Mouse (Mus musculus): Measurements from ENCODE around the gene Pou4f2. TPM values are rescaled to one million over a fixed set of nuclear protein-coding genes. Genes with fewer than 3 reads are reported as not detected.

Gene Pou4f2
- total RNA-seq (2021) = not detected
- long read RNA-seq, experiment 1 = 0 reads
- long read RNA-seq, experiment 2 = 0 reads

DNA sequence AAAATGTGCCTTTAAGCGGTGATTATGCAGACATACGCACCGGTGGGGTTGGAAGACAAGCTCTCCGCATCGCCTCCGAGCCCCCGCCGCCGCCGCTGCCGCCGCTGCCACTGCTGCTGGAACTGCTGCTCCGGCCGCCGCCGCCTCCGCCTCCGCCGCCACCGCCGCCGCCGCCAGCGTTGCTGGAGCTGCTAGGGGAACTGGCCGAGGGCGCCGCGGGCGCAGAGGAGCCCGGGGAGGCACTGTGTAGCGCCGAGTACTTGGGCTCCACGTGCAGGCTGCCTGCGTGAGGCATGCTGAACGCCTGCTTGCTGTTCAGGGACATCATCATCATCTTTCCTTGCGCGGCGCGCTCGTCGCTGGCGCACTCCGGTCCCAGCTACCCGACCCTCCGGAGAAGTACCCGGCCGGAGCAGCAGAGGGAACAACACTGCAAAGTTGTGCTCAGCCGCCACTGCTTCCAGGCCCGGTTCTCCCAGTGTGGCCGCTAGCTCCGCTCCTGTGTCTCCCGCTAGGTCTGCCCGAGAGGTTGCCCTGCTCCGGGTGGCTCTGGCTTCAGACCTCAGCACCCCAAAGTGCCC is at the start of gene Pou4f2:
Gene Pou4f2 (minus strand): TSS at position 575 of the 581 bp plus-strand sequence.
- DNase-seq = peak; percentile 43 to 44

DNA sequence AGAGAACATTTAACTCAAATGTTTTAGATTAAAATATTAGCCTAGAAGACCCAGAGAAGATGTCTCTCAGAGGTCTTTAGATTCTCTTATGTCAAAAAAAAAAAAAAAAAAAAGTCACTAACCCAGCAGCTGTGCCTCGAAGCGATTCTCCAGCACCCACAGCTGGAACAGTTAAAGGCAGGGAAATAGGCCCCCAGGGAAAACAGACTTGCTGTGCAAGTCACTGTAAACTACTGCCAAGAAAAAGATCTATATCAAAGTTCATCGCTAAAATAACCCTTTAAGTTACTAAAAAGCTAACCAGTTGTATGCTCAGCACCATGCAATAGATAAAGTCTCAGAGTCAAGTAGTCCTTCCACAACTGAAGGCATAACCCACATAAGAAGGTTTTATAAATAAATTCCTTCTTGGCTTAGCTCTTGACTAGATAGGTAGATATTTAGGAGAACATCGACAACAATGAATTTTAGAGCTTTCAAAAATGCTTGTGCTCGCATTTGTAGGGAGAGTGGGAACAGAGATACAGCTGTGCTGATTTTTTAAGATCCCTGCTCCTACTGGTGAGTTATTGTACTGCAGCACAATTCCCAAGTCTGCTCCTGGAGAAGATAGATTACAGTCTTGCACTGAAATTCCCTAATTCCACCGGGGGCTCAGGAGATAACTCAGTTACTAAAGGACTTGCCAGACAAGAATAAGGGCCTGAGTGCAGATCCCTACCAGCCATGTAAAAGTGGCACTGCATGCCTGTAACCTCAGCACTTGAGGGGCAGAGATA is 40.8 kb upstream of the Pou4f2 start:
- DNase-seq = peak in 1 of 2 experiments; percentile 3

DNA sequence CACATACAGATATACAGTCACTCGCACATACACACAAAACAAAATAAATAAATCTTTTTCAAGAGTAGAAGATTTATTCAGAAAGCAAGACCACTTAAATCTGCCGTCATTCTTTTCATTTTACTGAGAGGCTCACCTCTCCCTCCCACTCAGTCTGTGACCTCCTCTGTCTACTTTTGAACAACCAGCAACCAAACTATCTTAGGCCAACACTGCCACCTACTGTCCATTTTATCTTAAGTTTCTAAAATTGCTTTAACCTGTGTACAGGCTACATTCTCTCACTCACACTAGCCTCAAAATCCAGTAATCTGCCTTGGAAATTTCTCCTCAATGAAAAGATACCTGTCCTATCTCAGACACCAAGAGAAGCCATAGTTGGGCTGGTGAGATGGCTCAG is 31.4 kb upstream of the Pou4f2 start:
- DNase-seq = no peak

DNA sequence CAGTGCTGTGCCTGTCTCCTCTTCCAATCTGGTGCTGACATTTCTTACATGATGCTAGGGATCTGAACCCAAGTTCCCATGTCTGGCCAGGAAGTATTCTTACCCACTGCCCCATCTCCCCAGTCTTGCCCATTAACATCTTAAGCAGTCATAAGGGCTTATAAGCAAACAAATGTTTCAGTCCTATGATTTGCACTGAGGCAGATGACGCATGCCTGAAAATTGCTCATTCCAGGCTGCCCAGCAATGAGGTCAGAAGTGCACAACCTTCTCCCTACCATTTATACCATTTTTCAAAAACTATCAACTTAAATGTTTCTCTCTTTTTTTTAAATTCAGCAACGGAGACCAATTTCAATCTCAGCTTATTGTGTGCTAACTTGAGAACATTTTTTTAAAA is 27.5 kb upstream of the Pou4f2 start:
- DNase-seq = peak in 1 of 2 experiments; percentile 4

DNA sequence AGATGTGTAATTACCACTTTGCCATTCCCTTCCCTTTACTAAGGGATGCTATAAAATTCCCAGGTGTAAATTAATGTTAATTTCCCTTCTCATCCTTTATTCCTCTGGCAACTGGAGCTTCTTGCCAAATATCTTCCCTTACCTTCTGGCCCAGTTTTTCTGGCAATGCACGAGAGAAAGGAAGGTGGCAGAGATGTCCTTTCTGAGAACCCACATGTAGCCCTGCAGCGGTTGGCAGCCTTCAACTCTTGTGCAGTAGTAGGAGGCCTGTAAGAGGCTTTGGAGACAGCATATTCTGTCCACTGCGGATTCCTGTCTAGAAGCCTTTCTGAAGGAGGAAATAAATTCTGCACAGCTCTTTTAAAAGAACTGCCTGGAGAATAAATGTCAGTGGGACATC is 20.0 kb upstream of the Pou4f2 start:
- DNase-seq = no peak

DNA sequence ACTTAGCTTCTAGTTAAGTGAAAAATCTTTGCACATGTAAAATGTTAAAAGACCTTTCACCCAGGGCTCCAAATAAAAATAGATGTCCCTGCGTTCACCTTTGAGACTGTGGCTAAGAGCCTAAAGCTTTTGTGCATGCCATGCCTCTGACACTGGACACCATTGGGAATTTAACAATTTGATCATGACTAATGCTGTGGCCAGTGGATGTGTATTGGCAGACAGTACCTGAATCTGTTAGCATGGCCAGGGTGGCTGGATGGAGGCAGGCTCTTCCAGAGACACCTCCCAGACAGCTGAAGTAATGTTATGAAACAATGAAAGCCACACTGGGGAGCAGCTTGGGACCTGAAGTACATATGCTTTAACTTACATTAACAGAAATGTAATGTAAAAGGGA is 6.3 kb upstream of the Pou4f2 start:
- no peak for DNase-seq

DNA sequence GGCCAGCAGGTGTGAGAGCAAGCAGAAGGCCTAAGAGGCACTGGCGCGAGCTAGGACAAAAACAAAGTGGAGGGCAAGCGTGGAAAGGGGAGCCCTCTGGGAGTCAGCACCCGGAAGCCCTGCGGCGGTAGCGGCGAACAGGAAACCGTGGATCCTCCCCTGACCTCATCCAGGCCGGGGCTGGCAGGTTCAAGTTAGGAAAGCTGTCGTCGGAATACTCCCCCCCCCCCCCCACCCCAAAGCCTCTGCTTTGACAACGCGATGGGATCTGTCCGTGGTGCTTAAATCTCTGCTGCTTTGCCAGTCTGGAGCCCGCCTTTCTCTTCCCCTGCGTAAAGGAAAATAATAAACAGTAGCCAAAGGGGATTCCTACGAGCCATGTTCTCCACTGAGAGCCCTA is 1.7 kb upstream of the Pou4f2 start:
- DNase-seq = peak; percentile 67 to 74

DNA sequence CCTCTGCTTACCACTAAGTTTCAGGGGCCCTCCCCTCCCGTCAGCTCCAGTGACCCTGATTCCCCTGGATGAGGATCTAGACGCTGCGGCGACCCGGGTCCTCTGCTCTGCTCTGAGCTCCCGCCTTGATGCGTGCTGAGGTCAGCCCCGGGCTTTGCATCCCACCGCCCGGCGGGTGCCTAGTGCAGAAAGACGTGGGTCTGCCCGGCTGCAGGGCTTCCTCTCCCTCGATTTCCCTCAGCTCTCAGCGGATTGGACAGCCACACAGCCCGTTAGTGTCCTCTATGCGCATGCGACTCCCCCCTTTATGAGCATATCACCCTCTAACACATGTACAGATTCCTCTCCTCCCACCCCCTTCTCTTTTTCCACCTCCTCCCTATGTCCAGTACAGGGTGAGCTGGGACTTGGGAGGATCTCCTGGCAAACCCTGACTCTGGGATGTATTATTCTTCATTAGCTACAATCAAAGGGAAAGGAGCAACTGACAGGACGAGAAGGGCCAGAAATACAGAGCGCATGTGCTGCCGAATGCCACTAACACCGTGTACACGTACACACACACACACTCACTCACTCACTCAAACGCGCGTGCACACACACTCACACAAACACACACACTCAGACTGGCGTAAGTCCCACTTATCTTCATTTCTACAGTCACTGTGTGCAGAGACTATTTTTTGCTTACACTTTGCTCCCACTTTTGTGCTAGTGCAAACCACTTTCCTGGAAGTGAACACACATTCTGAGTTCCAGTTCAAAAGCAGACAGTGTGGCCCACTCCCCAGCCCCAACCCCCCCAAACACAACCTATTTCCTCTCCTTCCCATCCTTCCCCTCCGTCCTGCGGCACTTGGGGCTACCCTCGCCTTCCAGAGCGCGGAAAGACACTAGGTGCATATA is 948 bp upstream of the Pou4f2 start:
- no peak for DNase-seq

DNA sequence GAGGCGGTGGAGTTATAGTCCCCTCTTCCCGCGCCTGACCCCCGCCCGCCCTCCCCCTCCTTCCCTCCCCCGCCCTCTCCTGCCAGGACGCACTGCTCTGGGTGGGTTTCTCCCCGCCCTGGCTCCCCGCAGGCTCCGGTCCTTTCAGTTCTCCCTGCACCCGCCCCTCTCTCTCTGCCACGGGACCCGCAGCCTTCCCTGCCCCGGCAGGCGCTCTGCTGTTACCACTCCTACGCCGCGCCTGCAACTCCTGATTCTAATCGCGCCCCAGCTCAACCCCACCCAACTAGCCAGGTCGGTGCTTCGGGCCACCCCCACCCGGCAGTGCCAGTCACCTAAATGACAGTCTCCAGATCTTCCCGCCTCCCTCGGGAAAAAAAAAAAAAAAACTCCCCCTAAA is 216 bp upstream of the Pou4f2 start:
- peak in 1 of 2 experiments; percentile 4 for DNase-seq

DNA sequence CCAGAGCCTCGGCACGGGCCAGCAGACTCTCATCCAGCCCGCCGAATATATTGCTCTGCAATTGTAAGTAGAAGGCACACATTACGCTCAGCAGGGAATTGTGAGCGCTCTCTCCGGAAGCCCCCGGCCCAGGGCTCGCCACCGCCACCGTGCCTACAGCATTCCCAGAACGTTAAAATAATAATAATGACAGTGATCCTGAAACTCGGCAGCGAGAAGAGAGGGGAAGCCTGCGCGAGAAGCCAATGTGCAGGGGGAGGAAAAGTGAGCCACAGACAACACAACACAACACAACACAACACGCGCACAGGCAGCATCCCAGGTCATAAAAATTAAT is 853 bp downstream of the Pou4f2 start:
- no peak for DNase-seq

DNA sequence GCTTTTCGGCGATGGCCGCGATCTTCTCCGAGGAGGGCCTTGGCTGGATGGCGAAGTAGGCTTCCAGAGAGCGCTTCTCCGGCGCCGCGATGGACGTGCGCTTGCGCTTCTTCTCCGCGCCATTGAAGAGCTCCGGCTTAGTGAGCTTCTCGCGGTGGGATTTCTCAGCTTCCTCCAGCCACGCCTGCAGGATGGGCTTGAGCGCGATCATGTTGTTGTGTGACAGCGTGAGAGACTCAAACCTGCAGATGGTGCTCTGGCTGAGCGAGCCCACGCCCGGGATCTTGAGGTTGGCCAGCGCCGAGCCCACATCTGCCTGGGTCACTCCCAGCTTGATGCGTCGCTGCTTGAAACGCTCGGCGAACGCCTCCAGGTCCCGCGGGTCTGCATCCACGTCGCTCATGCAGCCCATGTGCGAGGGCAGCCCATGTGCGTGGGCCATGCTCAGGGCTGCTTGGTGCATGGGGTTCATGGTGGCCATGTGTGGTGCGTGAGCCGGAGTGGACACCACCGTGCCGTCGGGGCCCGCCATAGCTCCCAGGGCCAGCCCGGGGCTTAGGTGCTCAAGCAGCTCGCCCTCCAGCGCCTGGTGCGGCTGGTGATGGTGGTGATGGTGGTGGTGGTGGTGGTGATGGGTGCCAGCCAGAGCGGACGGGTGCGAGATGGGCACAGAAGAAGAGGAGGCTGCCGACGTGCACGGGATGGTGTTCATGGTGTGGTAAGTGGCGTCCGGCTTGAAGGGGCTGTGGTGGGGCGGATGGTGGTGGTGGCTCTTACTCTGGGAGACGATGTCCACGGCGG is 1.4 kb downstream of the Pou4f2 start:
- DNase-seq = no peak

DNA sequence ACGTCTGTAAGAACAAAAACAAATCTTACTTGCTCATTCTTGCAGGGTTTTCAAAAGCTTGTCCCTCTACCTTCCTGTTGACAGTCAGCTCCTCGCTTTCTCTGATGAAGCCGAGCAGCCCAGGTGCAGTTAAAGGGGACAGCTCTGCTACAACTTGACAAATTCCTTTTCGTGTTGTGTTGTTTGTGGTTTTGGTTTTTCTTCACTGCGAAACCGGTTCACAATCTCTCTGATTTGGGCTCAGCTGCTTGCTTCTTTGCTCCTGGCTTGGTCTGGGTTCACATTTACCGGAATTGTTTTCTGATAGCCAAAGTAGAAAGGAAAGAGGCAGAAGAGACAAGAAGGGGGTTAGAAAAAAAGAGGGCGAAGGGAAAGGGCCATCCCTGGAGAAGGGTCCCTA is 2.1 kb downstream of the Pou4f2 start:
- DNase-seq = no peak

DNA sequence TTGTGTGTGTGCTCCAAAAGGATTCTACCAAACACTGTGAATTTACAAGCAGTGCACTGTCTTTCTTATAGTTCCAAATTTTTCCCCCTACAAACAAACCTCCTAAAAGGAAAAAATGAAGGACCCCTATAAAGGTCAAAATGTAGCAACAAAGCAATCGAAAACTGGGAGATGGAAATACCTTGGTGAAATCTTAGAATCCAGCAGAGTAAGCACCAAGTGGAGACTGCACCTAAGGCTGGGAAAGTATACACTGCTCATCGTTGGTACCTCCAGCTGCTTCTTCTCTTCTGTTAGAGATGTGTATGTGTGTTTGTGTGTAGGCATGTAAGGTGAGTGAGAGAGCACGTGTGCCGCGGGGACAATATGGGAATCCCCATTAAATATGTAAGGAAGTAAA is 3.1 kb downstream of the Pou4f2 start:
- no peak for DNase-seq

DNA sequence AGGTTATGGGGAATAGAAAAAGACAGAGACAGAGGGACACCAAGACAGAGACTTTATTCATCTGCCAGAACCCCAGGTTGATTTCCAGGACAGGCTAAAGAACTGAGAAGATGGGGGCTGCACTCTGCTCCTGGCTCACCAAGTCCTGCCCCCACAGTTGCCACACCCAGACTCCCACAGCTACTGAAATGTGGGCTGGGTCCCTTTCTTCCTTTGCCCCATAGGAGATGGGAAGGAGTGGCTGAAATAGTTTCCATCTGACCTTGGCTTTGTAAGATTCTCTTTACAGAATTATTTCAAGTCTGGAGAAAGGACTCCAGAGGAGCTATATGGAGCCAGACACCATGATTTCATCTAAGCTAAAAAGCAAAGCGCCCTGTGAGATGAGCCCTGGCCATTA is 4.0 kb downstream of the Pou4f2 start:
- no peak for DNase-seq

DNA sequence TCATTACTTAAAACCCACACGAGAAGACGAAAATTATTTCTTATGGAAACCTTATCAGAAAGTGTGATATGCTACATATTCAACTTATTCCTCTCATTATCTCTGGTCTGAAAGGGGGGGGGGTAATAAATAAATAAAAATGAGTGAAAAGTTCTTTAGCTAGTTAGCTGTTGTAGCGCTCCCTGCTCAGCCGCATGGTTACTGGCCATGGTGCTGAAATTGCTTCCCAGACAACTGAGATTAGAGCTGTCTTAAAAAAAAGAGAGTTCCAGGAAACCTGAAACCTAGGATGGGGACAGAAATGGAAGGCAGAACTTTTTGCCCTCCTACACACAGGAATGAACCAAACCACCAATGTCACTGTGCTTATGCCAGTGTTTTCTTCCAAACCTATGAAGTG is 5.1 kb downstream of the Pou4f2 start:
- peak; percentile 61 to 78 for DNase-seq

DNA sequence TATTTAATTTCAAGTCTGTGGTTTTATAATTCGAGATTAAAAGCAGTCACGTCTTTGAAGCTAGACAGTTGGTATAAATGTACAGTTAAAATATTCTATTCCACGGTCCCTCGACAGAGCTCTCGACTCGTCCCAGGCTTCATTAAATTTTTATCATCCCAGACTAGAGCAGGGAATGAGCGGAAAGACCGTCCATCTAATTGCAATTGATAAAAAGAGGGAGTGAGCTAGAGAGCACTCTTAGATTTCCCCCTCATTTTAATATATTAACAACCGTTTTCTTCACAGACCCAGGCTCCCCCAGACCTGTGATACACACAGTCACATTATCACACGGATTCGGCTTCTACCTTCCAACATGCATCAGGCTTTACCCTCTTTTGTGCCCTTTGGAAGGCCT is 8.3 kb downstream of the Pou4f2 start:
- DNase-seq = no peak

DNA sequence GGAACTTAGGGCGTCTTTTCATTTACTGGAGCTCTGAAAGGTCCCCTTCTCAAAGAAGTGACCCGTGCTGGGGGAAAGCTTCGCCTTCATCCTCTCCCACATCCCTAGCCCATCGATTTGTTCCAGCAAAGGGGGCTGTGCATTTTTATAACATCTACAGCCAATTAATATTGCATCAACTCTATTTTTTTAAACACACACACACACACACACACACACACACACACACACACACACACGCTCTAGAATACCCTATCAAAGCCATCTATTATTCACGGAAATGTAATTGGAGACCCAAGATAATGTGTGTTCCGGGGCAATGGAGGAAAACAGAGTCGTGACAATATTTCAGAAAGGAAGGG is 8.7 kb downstream of the Pou4f2 start:
- DNase-seq = no peak

DNA sequence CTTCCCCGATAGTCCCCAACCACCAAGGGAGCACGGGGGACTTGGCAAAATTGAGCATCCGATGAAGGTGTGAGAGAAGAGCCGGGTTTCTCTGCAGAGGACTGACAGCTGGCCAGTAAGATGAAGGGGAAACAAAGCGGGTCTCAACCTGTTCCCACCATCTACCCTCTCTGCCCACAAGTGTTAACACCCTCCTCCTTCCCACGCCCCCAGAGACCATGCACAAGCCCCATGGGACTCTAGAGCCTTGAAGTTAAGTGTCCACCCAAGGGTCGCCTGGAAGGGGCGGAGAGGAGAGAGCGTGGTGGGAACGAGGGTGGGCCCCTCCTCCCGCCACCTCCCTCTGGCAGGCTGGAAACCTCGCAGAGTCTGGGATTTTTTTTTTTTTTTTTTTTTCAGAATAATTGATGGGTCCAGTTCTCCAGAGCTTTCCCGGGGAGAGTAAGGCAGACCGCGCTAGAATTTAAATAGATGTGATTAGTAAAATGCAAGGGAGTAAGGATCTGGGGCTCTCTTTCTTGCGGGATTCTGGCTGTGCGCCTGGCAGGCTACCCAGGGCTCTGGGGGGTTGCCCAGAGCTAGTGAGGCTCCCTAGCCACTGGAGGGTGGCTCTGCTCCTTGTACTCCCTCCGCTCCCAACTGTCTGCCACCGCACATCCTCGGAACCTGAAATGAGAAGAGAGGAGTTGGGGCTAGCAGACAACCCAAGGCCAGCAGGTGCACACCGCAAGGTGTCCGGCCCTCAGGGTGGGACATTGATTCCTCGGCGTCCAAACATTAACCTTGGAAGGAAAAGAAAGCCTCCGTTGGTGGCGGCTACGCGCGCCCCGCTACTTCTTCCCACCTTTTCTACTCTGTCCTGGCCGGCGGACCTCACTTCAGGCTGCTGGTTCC is 9.3 kb downstream of the Pou4f2 start:
- DNase-seq = no peak

DNA sequence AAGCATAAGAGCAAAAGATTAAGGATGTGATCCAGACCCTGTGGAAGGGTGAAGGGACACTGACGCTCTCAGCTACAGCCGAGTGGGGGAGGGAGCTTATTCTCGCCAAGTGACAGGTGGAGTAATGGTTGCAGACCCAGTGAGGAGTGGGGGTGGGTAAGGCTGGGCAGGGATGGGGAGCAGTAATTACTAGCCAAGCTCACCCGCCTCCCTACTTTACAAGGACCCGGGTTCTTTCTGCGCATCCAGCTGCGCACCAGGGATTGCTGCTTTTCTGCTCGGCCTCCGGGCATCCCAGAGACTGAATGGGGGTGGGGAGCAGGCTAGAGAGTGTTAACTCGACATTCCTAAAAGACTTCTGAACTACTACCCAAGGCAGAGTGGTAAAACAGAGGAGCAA is 10.0 kb downstream of the Pou4f2 start:
- no peak for DNase-seq

DNA sequence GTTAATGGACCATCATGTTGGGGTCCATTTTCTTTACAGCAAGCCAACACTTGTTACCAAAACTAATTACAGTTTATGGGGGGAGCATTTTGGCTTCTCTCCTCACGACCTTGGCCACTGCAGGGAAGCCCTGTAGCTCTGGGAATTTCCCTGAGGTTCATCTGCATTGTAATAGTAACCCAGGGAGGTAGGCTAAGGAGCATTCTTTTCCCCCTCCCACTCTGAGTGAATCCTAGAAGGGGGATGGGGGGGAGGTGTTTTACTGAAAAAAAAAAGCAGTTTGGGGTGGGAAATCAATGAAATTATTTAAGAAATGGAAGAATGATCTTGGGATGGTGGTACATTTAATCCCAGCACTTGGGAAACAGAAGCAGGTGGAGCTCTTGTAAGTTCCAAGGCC is 12.5 kb downstream of the Pou4f2 start:
- no peak for DNase-seq

DNA sequence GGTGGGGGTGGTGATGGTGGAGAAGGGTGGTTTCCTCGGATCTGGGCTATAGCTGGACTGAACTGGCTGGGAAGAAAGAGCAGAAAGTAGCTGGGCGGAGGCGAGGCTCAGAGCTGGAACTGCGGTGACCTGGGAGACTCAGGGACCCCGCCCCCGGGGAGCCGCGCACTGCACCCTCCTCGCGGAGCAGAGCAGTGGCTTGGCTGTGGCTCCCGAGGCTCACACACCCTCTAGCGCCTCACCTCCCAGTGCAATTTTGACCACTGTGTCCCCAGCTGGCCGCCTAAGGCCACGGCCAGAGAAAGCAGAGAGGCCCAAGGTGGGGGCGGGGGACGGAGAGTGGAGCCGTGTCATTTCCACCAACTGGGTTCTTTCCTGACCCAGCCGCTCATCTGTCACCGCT is 16.3 kb downstream of the Pou4f2 start:
- peak; percentile 30 to 56 for DNase-seq

Measured in adrenal gland, postnatal 36 days (tissue).